Mouse (Mus musculus): Measurements from ENCODE around the gene Ski. TPM values are rescaled to one million over a fixed set of nuclear protein-coding genes. Genes with fewer than 3 reads are reported as not detected.

Ski gene
- polyA plus RNA-seq (2014; fragmentation: Nextera tagmentation; extraction: Ambion mirVana), result 15.1 and 16.6 TPM in 2 replicates

GRCm38 (mm10) chr4:155222552-155222840 lies at the start of gene Ski:
Ski (minus strand) TSS chr4:155222592.
- Histone ChIP-seq H3K4me2 (ENCODE audit: low read depth) (peak within 1 kb of the TSS; percentile 100), H3K4me1 (ENCODE audit: control insufficient read depth, insufficient read depth, low read length) (peaks cover 39% of the 10 kb centered on the region), H3K9me3 (ENCODE audit: control insufficient read depth, low read length) (no peaks in the 10 kb centered on the region), H3K9ac (ENCODE audit: low read length) (peak within 1 kb of the TSS; percentile 97), H3K27ac (ENCODE audit: low read depth, low read length) (peak within 1 kb of the TSS; percentile 88), H3K27me3 (ENCODE audit: control insufficient read depth, insufficient read depth, low read length) (no peaks in the 10 kb centered on the region), H3K4me3 (ENCODE audit: low read depth, low read length) (peak within 1 kb of the TSS; percentile 96), H3K36me3 (ENCODE audit: control insufficient read depth, insufficient read depth, low read length) (no peaks in the 10 kb centered on the region; the same call in 1 of the 2 replicates)
- ATAC-seq (ENCODE audit: insufficient read depth, low FRiP score, low TSS enrichment) (no peak), DNase-seq (ENCODE audit: low spot score) (no peak)
- WGBS, result 2% methylated on average over 9 of the region's 63 CpGs

- Histone ChIP-seq H3K36me3 (ENCODE audit: control insufficient read depth, insufficient read depth, low read length) (no peaks in the 10 kb centered on the region), H3K9ac (ENCODE audit: low read length) (no peak overlapping the region), H3K4me2 (ENCODE audit: low read depth) (no peak overlapping the region), H3K27ac (ENCODE audit: low read depth, low read length) (no peak overlapping the region), H3K9me3 (ENCODE audit: control insufficient read depth, low read length) (no peaks in the 10 kb centered on the region), H3K4me1 (ENCODE audit: control insufficient read depth, insufficient read depth, low read length) (no peaks in the 10 kb centered on the region), H3K4me3 (ENCODE audit: low read depth, low read length) (no peak overlapping the region), H3K27me3 (ENCODE audit: control insufficient read depth, insufficient read depth, low read length) (no peaks in the 10 kb centered on the region)
- ATAC-seq (ENCODE audit: insufficient read depth, low FRiP score, low TSS enrichment) (no peak), DNase-seq (ENCODE audit: low spot score) (peak; percentile 63)
- WGBS, result 48% methylated on average over 5 of the region's 5 CpGs
These were observed 46.0 kb upstream of the Ski start for GRCm38 (mm10) chr4:155268382-155268781.

- no peaks in the 10 kb centered on the region for H3K4me1 ChIP-seq (ENCODE audit: control insufficient read depth, insufficient read depth, low read length)
- H3K36me3 ChIP-seq (ENCODE audit: control insufficient read depth, insufficient read depth, low read length), result no peaks in the 10 kb centered on the region
- ATAC-seq (ENCODE audit: insufficient read depth, low FRiP score, low TSS enrichment) (no peak), DNase-seq (ENCODE audit: low spot score) (no peak)
- no peak overlapping the region for H3K27ac ChIP-seq (ENCODE audit: low read depth, low read length)
- no peak overlapping the region for H3K9ac ChIP-seq (ENCODE audit: low read length)
- 67% methylated on average over 12 of the region's 12 CpGs for WGBS
- H3K27me3 ChIP-seq (ENCODE audit: control insufficient read depth, insufficient read depth, low read length), result no peaks in the 10 kb centered on the region
- no peak overlapping the region for H3K4me3 ChIP-seq (ENCODE audit: low read depth, low read length)
- no peaks in the 10 kb centered on the region for H3K9me3 ChIP-seq (ENCODE audit: control insufficient read depth, low read length)
- no peak overlapping the region for H3K4me2 ChIP-seq (ENCODE audit: low read depth)
These were observed 45.3 kb upstream of the Ski start for GRCm38 (mm10) chr4:155267639-155268175.

GRCm38 (mm10) chr4:155267047-155267543 lies 44.7 kb upstream of the Ski start:
- Histone ChIP-seq H3K27ac (ENCODE audit: low read depth, low read length) (no peak overlapping the region), H3K4me3 (ENCODE audit: low read depth, low read length) (no peak overlapping the region), H3K27me3 (ENCODE audit: control insufficient read depth, insufficient read depth, low read length) (no peaks in the 10 kb centered on the region), H3K9ac (ENCODE audit: low read length) (no peak overlapping the region), H3K9me3 (ENCODE audit: control insufficient read depth, low read length) (no peaks in the 10 kb centered on the region), H3K36me3 (ENCODE audit: control insufficient read depth, insufficient read depth, low read length) (no peaks in the 10 kb centered on the region), H3K4me1 (ENCODE audit: control insufficient read depth, insufficient read depth, low read length) (no peaks in the 10 kb centered on the region), H3K4me2 (ENCODE audit: low read depth) (no peak overlapping the region)
- 83% methylated on average over 7 of the region's 7 CpGs for WGBS
- no peak for DNase-seq (ENCODE audit: low spot score)
- ATAC-seq (ENCODE audit: insufficient read depth, low FRiP score, low TSS enrichment), result no peak

GRCm38 (mm10) chr4:155264521-155265321 lies 42.3 kb upstream of the Ski start:
- WGBS, result 84% methylated on average over 3 of the region's 3 CpGs
- Histone ChIP-seq H3K4me2 (ENCODE audit: low read depth) (no peak overlapping the region), H3K36me3 (ENCODE audit: control insufficient read depth, insufficient read depth, low read length) (no peaks in the 10 kb centered on the region), H3K4me3 (ENCODE audit: low read depth, low read length) (no peak overlapping the region), H3K9me3 (ENCODE audit: control insufficient read depth, low read length) (no peaks in the 10 kb centered on the region), H3K9ac (ENCODE audit: low read length) (no peak overlapping the region), H3K4me1 (ENCODE audit: control insufficient read depth, insufficient read depth, low read length) (no peaks in the 10 kb centered on the region), H3K27ac (ENCODE audit: low read depth, low read length) (no peak overlapping the region), H3K27me3 (ENCODE audit: control insufficient read depth, insufficient read depth, low read length) (no peaks in the 10 kb centered on the region)
- no peak for DNase-seq (ENCODE audit: low spot score)
- ATAC-seq (ENCODE audit: insufficient read depth, low FRiP score, low TSS enrichment), result no peak

GRCm38 (mm10) chr4:155252253-155252652 lies 29.9 kb upstream of the Ski start:
- Histone ChIP-seq H3K4me3 (ENCODE audit: low read depth, low read length) (no peak overlapping the region), H3K9me3 (ENCODE audit: control insufficient read depth, low read length) (no peaks in the 10 kb centered on the region), H3K27me3 (ENCODE audit: control insufficient read depth, insufficient read depth, low read length) (no peaks in the 10 kb centered on the region), H3K27ac (ENCODE audit: low read depth, low read length) (no peak overlapping the region), H3K4me1 (ENCODE audit: control insufficient read depth, insufficient read depth, low read length) (peaks cover 8% of the 10 kb centered on the region), H3K4me2 (ENCODE audit: low read depth) (no peak overlapping the region), H3K9ac (ENCODE audit: low read length) (no peak overlapping the region; the same call in 1 of the 2 replicates), H3K36me3 (ENCODE audit: control insufficient read depth, insufficient read depth, low read length) (no peaks in the 10 kb centered on the region; the same call in 1 of the 2 replicates)
- no peak for DNase-seq (ENCODE audit: low spot score)
- ATAC-seq (ENCODE audit: insufficient read depth, low FRiP score, low TSS enrichment), result no peak
- 90% methylated on average over 6 of the region's 6 CpGs for WGBS

- Histone ChIP-seq H3K36me3 (ENCODE audit: control insufficient read depth, insufficient read depth, low read length) (no peaks in the 10 kb centered on the region; the same call in 1 of the 2 replicates), H3K9ac (ENCODE audit: low read length) (peak overlapping the region; percentile 78), H3K27ac (ENCODE audit: low read depth, low read length) (no peak overlapping the region), H3K4me1 (ENCODE audit: control insufficient read depth, insufficient read depth, low read length) (peaks cover 8% of the 10 kb centered on the region), H3K27me3 (ENCODE audit: control insufficient read depth, insufficient read depth, low read length) (no peaks in the 10 kb centered on the region), H3K9me3 (ENCODE audit: control insufficient read depth, low read length) (no peaks in the 10 kb centered on the region), H3K4me2 (ENCODE audit: low read depth) (peak overlapping the region; percentile 93), H3K4me3 (ENCODE audit: low read depth, low read length) (peak overlapping the region; percentile 72; the same call in 1 of the 2 replicates)
- ATAC-seq (ENCODE audit: insufficient read depth, low FRiP score, low TSS enrichment) (no peak), DNase-seq (ENCODE audit: low spot score) (no peak)
- 71% methylated on average over 3 of the region's 3 CpGs for WGBS
These were observed 28.8 kb upstream of the Ski start for GRCm38 (mm10) chr4:155251147-155251546.

- no peaks in the 10 kb centered on the region for H3K27me3 ChIP-seq (ENCODE audit: control insufficient read depth, insufficient read depth, low read length)
- peak overlapping the region; percentile 93 for H3K4me2 ChIP-seq (ENCODE audit: low read depth)
- H3K9me3 ChIP-seq (ENCODE audit: control insufficient read depth, low read length), result no peaks in the 10 kb centered on the region
- peaks cover 8% of the 10 kb centered on the region for H3K4me1 ChIP-seq (ENCODE audit: control insufficient read depth, insufficient read depth, low read length)
- peak; percentile 17 for ATAC-seq (ENCODE audit: insufficient read depth, low FRiP score, low TSS enrichment)
- peak overlapping the region; percentile 78 for H3K9ac ChIP-seq (ENCODE audit: low read length)
- H3K4me3 ChIP-seq (ENCODE audit: low read depth, low read length), result peak overlapping the region; percentile 72
- H3K27ac ChIP-seq (ENCODE audit: low read depth, low read length), result peak overlapping the region; percentile 94
- H3K36me3 ChIP-seq (ENCODE audit: control insufficient read depth, insufficient read depth, low read length), result no peaks in the 10 kb centered on the region; the same call in 1 of the 2 replicates
- no peak for DNase-seq (ENCODE audit: low spot score)
- WGBS, result 12% methylated on average over 23 of the region's 23 CpGs
These were observed 28.1 kb upstream of the Ski start for GRCm38 (mm10) chr4:155250361-155251117.
